Mouse (Mus musculus) stomach, postnatal 0 days (tissue): ENCODE data around the gene Cep112. TPM values are rescaled to one million over a fixed set of nuclear protein-coding genes. Genes with fewer than 3 reads are reported as not detected.

Experiments
- ATAC-seq: fragments of 200-750 bp; cut with Nextera tagmentation; 2 replicates; pipeline ENCODE4 v1.8.0; 2017; ENCODE audit not compliant: low FRiP score, low TSS enrichment
- DNase-seq: peaks from one replicate; pipeline ENCODE4 v3.0.0-alpha.2; 2016; ENCODE audit warnings: low spot score
- H3K27ac ChIP-seq: fragments of 300-500 bp; sonication (generic); replicated peaks from 2 replicates; pipeline ENCODE4 v1.5.1; 2014; ENCODE audit warnings: mild to moderate bottlenecking, control low read depth
- H3K27me3 ChIP-seq: fragments of 300-500 bp; sonication (generic); 2 replicates; pipeline ENCODE4 v1.6.1; 2014; ENCODE audit warnings: low read length; ENCODE audit not compliant: control insufficient read depth, insufficient read depth
- H3K36me3 ChIP-seq: fragments of 300-500 bp; sonication (generic); 2 replicates; pipeline ENCODE4 v1.6.1; 2014; ENCODE audit warnings: low read length, mixed read lengths; ENCODE audit not compliant: control insufficient read depth, insufficient read depth
- H3K4me1 ChIP-seq: fragments of 300-500 bp; sonication (generic); replicated peaks from 2 replicates; pipeline ENCODE4 v1.6.1; 2014; ENCODE audit warnings: antibody characterized with exemption; ENCODE audit not compliant: control insufficient read depth, insufficient read depth
- H3K4me2 ChIP-seq: fragments of 300-500 bp; sonication (generic); replicated peaks from 2 replicates; pipeline ENCODE4 v1.6.1; 2014; ENCODE audit warnings: low read depth, mild to moderate bottlenecking, control low read depth, moderate library complexity
- H3K4me3 ChIP-seq: fragments of 300-500 bp; sonication (generic); 2 replicates; pipeline ENCODE4 v1.5.1; 2014; ENCODE audit warnings: low read depth, low read length, control low read depth
- H3K9ac ChIP-seq: fragments of 300-500 bp; sonication (generic); 2 replicates; pipeline ENCODE4 v1.6.1; 2014; ENCODE audit warnings: mild to moderate bottlenecking, low read length, control low read depth, mixed read lengths
- H3K9me3 ChIP-seq: fragments of 300-500 bp; sonication (generic); 2 replicates; pipeline ENCODE4 v1.6.1; 2016; ENCODE audit warnings: low read length; ENCODE audit not compliant: control insufficient read depth
- CTCF ChIP-seq: IDR thresholded peaks from 2 replicates; pipeline ENCODE4 v1.5.1; 2016; ENCODE audit warnings: antibody characterized with exemption, low read depth, mild to moderate bottlenecking, moderate library complexity
- EP300 ChIP-seq: optimal IDR thresholded peaks from 2 replicates; pipeline ENCODE3; 2016; ENCODE audit warnings: antibody characterized with exemption
- WGBS: fragments of 180-500 bp; shearing (Covaris S2); extraction: QIAGEN DNeasy Blood & Tissue Kit; methylation state at CpG from one replicate; pipeline ENCODE4 v1.1.7; 2014; 5-methylcytosine and 5-hydroxymethylcytosine counted together
- polyA plus RNA-seq: library from polyadenylated mRNA; unstranded; fragments of >200 nt; fragmentation: Nextera tagmentation; extraction: Ambion mirVana; gene quantifications from 2 replicates; pipeline ENCODE4 v1.2.1, GENCODE M21; 2015

The Cep112 gene
- polyA plus RNA-seq, 1 experiment from 2014 or later, result 3.5 TPM

GRCm38 (mm10) chr11:108798398-108798797, 373.4 kb downstream of the Cep112 start:
- Histone ChIP-seq H3K36me3 (no peaks in the 10 kb centered on the region), H3K4me3 (no peak overlapping the region), H3K27ac (no peak overlapping the region), H3K9ac (no peak overlapping the region), H3K27me3 (no peaks in the 10 kb centered on the region), H3K4me1 (no peaks in the 10 kb centered on the region), H3K4me2 (no peak overlapping the region), H3K9me3 (no peaks in the 10 kb centered on the region)
- ATAC-seq (no peak), DNase-seq (no peak)
- TF ChIP-seq CTCF, result no peak
- no peak for TF ChIP-seq EP300
- 84% methylated on average over 5 of the region's 5 CpGs for WGBS

DNA sequence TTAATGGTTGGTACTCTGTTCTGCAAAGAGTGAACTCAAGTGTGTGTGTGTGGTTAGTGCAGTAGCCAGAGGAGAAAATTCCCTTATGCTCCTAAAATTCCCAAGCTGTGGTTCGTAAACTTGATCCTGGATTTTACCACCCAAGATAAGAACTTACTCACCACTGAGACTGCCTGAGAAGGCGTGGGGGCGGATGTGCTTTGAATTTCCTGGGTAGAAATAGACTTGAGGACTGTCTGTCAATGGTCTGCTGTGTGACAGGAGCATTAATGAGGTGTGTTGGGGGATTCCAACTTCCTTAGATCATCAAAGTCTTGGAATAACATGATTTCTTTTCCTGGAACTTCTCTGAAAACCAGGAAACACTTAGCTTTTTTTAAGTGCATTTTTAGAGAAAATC, 374.7 kb downstream of the Cep112 start:
- H3K9me3 ChIP-seq, result no peaks in the 10 kb centered on the region
- no peak overlapping the region for H3K4me3 ChIP-seq
- H3K27me3 ChIP-seq, result no peaks in the 10 kb centered on the region
- H3K4me1 ChIP-seq, result no peaks in the 10 kb centered on the region
- no peak overlapping the region for H3K27ac ChIP-seq
- ATAC-seq, result no peak
- WGBS, result 79% methylated on average over 3 of the region's 3 CpGs
- no peak overlapping the region for H3K4me2 ChIP-seq
- H3K9ac ChIP-seq, result no peak overlapping the region
- TF ChIP-seq EP300, result no peak
- no peak for TF ChIP-seq CTCF
- no peaks in the 10 kb centered on the region for H3K36me3 ChIP-seq
- DNase-seq, result no peak

GRCm38 (mm10) chr11:108804030-108804429, 379.0 kb downstream of the Cep112 start:
- no peaks in the 10 kb centered on the region for H3K27me3 ChIP-seq
- H3K4me3 ChIP-seq, result no peak overlapping the region
- no peaks in the 10 kb centered on the region for H3K4me1 ChIP-seq
- TF ChIP-seq CTCF (no peak), EP300 (no peak)
- no peak overlapping the region for H3K4me2 ChIP-seq
- DNase-seq (no peak), ATAC-seq (no peak)
- WGBS, result 82% methylated on average over 3 of the region's 3 CpGs
- H3K36me3 ChIP-seq, result no peaks in the 10 kb centered on the region
- no peak overlapping the region for H3K27ac ChIP-seq
- H3K9me3 ChIP-seq, result no peaks in the 10 kb centered on the region
- H3K9ac ChIP-seq, result no peak overlapping the region

- Histone ChIP-seq H3K4me3 (no peak overlapping the region), H3K27me3 (no peaks in the 10 kb centered on the region), H3K9ac (no peak overlapping the region), H3K9me3 (no peaks in the 10 kb centered on the region), H3K36me3 (no peaks in the 10 kb centered on the region), H3K4me1 (no peaks in the 10 kb centered on the region), H3K27ac (no peak overlapping the region), H3K4me2 (no peak overlapping the region)
- ATAC-seq (no peak), DNase-seq (no peak)
- 76% methylated on average over 3 of the region's 3 CpGs for whole genome bisulfite sequencing
- TF ChIP-seq CTCF, result no peak
- TF ChIP-seq EP300, result no peak
Measured at GRCm38 (mm10) chr11:108805947-108806346, 381.0 kb downstream of the Cep112 start.

GRCm38 (mm10) chr11:108809626-108810025, 384.6 kb downstream of the Cep112 start:
- H3K4me2 ChIP-seq, result no peak overlapping the region
- H3K36me3 ChIP-seq, result no peaks in the 10 kb centered on the region
- no peaks in the 10 kb centered on the region for H3K27me3 ChIP-seq
- TF ChIP-seq EP300, result no peak
- TF ChIP-seq CTCF, result no peak
- 82% methylated on average over 3 of the region's 3 CpGs for WGBS
- no peak overlapping the region for H3K27ac ChIP-seq
- DNase-seq (no peak), ATAC-seq (no peak)
- H3K4me3 ChIP-seq, result no peak overlapping the region
- no peaks in the 10 kb centered on the region for H3K4me1 ChIP-seq
- H3K9me3 ChIP-seq, result no peaks in the 10 kb centered on the region
- no peak overlapping the region for H3K9ac ChIP-seq

GRCm38 (mm10) chr11:108821771-108822170, 396.8 kb downstream of the Cep112 start:
- Histone ChIP-seq H3K36me3 (no peaks in the 10 kb centered on the region), H3K4me1 (no peaks in the 10 kb centered on the region), H3K27me3 (no peaks in the 10 kb centered on the region), H3K9me3 (no peaks in the 10 kb centered on the region), H3K4me3 (no peak overlapping the region), H3K9ac (no peak overlapping the region), H3K4me2 (no peak overlapping the region), H3K27ac (no peak overlapping the region)
- no peak for ATAC-seq
- 51% methylated on average over 4 of the region's 4 CpGs for WGBS
- no peak for DNase-seq
- TF ChIP-seq EP300 (no peak), CTCF (no peak)
